Mouse (Mus musculus) ovary, adult 18-20 months (tissue): ENCODE results near the gene Hpcal1.
"Not testable (repeated sequence)": the region's sequence is repeated elsewhere in the genome, so short reads cannot be mapped to it uniquely, and the experiment has no call there.

Experiments
- DNase-seq: peaks from one replicate; pipeline ENCODE4 v3.0.0; 2022; ENCODE audit warnings: low spot score, mixed read lengths

Gene Hpcal1

GRCm38 (mm10) chr12:17740226-17740625 lies 49.6 kb downstream of the Hpcal1 start:
- DNase-seq, result no peak

- no peak for DNase-seq
Observed at GRCm38 (mm10) chr12:17741637-17742364, 51.1 kb downstream of the Hpcal1 start.

GRCm38 (mm10) chr12:17742571-17743321 lies 52.1 kb downstream of the Hpcal1 start:
- DNase-seq, result no peak

GRCm38 (mm10) chr12:17745431-17745830 lies 54.8 kb downstream of the Hpcal1 start:
- DNase-seq, result no peak

GRCm38 (mm10) chr12:17746725-17747124 lies 56.1 kb downstream of the Hpcal1 start:
- DNase-seq, result peak; percentile 82

GRCm38 (mm10) chr12:17747191-17748154 lies 56.8 kb downstream of the Hpcal1 start:
- DNase-seq, result no peak

GRCm38 (mm10) chr12:17748155-17748529 lies 57.5 kb downstream of the Hpcal1 start:
- DNase-seq, result no peak

GRCm38 (mm10) chr12:17749784-17750183 lies 59.1 kb downstream of the Hpcal1 start:
- no peak for DNase-seq

GRCm38 (mm10) chr12:17750500-17750899 lies 59.8 kb downstream of the Hpcal1 start:
- DNase-seq, result no peak

- no peak for DNase-seq
Observed at GRCm38 (mm10) chr12:17752828-17753227, 62.2 kb downstream of the Hpcal1 start.

- DNase-seq, result no peak
Observed at GRCm38 (mm10) chr12:17754771-17755170, 64.1 kb downstream of the Hpcal1 start.

- no peak for DNase-seq
Observed at GRCm38 (mm10) chr12:17756891-17757290, 66.2 kb downstream of the Hpcal1 start.

GRCm38 (mm10) chr12:17762286-17762933 lies 71.8 kb downstream of the Hpcal1 start:
- no peak for DNase-seq

GRCm38 (mm10) chr12:17763054-17763453 lies 72.4 kb downstream of the Hpcal1 start:
- DNase-seq, result no peak

GRCm38 (mm10) chr12:17764005-17764404 lies 73.3 kb downstream of the Hpcal1 start:
- no peak for DNase-seq

GRCm38 (mm10) chr12:17767567-17767966 lies 76.9 kb downstream of the Hpcal1 start:
- not testable (repeated sequence) for DNase-seq

- DNase-seq, result no peak
Observed at GRCm38 (mm10) chr12:17769476-17770172, 79.0 kb downstream of the Hpcal1 start.

- no peak for DNase-seq
Observed at GRCm38 (mm10) chr12:17770538-17770937, 79.9 kb downstream of the Hpcal1 start.

GRCm38 (mm10) chr12:17773721-17774120 lies 83.1 kb downstream of the Hpcal1 start:
- peak; percentile 20 for DNase-seq

- DNase-seq, result not testable (repeated sequence)
Observed at GRCm38 (mm10) chr12:17774842-17775241, 84.2 kb downstream of the Hpcal1 start.

- DNase-seq, result no peak
Observed at GRCm38 (mm10) chr12:17778320-17778719, 87.7 kb downstream of the Hpcal1 start.
